Mouse (Mus musculus) heart, embryonic 14.5 days (tissue): ENCODE results near the gene Lemd1. TPM values are rescaled to one million over a fixed set of nuclear protein-coding genes. Genes with fewer than 3 reads are reported as not detected.

Experiments used
- ATAC-seq: fragments of 200-750 bp; cut with Nextera tagmentation; 2 replicates; pipeline ENCODE4 v1.8.0; 2017; ENCODE audit warnings: low read depth, moderate TSS enrichment; ENCODE audit not compliant: insufficient number of reproducible peaks, insufficient read depth, low FRiP score
- H3K27ac ChIP-seq, 2 experiments: fragments of 200-500 bp in 1 of 2; fragments of 300-500 bp in 1 of 2; sonication (generic) in 1 of 2; replicated peaks in 1 of 2; 2 replicates each; pipeline ENCODE4 v1.5.1; 2012 to 2014; ENCODE audit warnings: low read depth in 2 of 2, low read length in 2 of 2, control low read depth in 1 of 2, mild to moderate bottlenecking in 1 of 2, mixed read lengths in 1 of 2; ENCODE audit not compliant: control insufficient read depth in 1 of 2, insufficient read depth in 1 of 2
- H3K27me3 ChIP-seq: fragments of 300-500 bp; sonication (generic); 2 replicates; pipeline ENCODE4 v1.6.1; 2014; ENCODE audit warnings: mild to moderate bottlenecking, low read length, control low read depth; ENCODE audit not compliant: control insufficient read depth, insufficient read depth
- H3K36me3 ChIP-seq: fragments of 300-500 bp; sonication (generic); 2 replicates; pipeline ENCODE4 v1.6.1; 2014; ENCODE audit warnings: mild to moderate bottlenecking, control low read depth, low read length, mixed read lengths; ENCODE audit not compliant: control insufficient read depth, insufficient read depth
- H3K4me1 ChIP-seq, 2 experiments: fragments of 200-500 bp in 1 of 2; fragments of 300-500 bp in 1 of 2; sonication (generic) in 1 of 2; 2 replicates each; pipeline ENCODE4 v1.6.1; 2012 to 2014; ENCODE audit warnings: low read length in 2 of 2, control low read depth in 1 of 2, mixed read lengths in 1 of 2; ENCODE audit not compliant: control insufficient read depth in 2 of 2, insufficient read depth in 2 of 2
- H3K4me2 ChIP-seq: fragments of 300-500 bp; sonication (generic); 2 replicates; pipeline ENCODE4 v1.6.1; 2014; ENCODE audit warnings: mild to moderate bottlenecking, low read length
- H3K4me3 ChIP-seq, 2 experiments: fragments of 200-500 bp in 1 of 2; fragments of 300-500 bp in 1 of 2; sonication (generic) in 1 of 2; 2 replicates each; pipeline ENCODE4 v1.5.1; 2012 to 2014; ENCODE audit warnings: low read length in 2 of 2, mild to moderate bottlenecking in 2 of 2, control low read depth in 1 of 2, low read depth in 1 of 2, moderate library complexity in 1 of 2; ENCODE audit not compliant: control insufficient read depth in 1 of 2, insufficient read depth in 1 of 2
- H3K9ac ChIP-seq: fragments of 300-500 bp; sonication (generic); 2 replicates; pipeline ENCODE4 v1.6.1; 2014; ENCODE audit warnings: mild to moderate bottlenecking, low read length
- H3K9me3 ChIP-seq: fragments of 300-500 bp; sonication (generic); 2 replicates; pipeline ENCODE4 v1.6.1; 2016; ENCODE audit warnings: low read length, control low read depth; ENCODE audit not compliant: control insufficient read depth
- WGBS: fragments of 180-500 bp; shearing (Covaris S2); extraction: QIAGEN DNeasy Blood & Tissue Kit; methylation state at CpG from one replicate; pipeline ENCODE4 v1.1.7; 2014; 5-methylcytosine and 5-hydroxymethylcytosine counted together
- polyA plus RNA-seq: library from polyadenylated mRNA; unstranded; fragments of >200 nt; fragmentation: Nextera tagmentation; extraction: Ambion mirVana; gene quantifications from 2 replicates; pipeline ENCODE4 v1.2.1, GENCODE M21; 2014

Lemd1 gene
- polyA plus RNA-seq, 1 experiment from 2014 or later, result not detected

- H3K9ac ChIP-seq, result no peak overlapping the region
- peaks cover 19 to 28% of the 10 kb centered on the region in 2 experiments; a peak in 3 of 4 replicates for H3K4me1 ChIP-seq
- ATAC-seq, result no peak
- no peak overlapping the region for H3K4me3 ChIP-seq
- WGBS, result 70% methylated on average over 11 of the region's 11 CpGs
- H3K4me2 ChIP-seq, result no peak overlapping the region
- H3K9me3 ChIP-seq, result no peaks in the 10 kb centered on the region
- no peaks in the 10 kb centered on the region for H3K36me3 ChIP-seq
- no peaks in the 10 kb centered on the region for H3K27me3 ChIP-seq
- H3K27ac ChIP-seq, result no peak overlapping the region
Observed at GRCm38 (mm10) chr1:132290921-132291675, 99.9 kb downstream of the Lemd1 start.

DNA sequence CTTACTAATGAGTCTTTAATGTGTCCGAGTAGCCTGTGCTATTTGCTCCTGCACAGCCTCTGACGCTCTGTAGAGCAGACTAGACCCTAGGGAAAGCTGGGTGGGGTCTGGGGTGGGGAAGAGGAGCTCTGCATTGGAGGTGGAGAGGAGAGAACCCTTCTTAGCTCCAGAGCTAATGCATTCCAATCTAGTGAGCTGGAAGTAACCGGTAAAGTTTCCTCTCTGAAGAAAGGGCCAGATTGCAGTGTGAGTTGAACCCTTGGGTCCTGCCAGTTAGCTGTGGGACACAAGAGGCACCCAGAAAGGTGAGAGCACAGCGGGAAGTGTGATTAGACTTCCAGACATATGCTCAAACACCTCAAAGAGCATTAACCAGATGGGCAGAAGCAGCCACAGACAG, 100.5 kb downstream of the Lemd1 start:
- Histone ChIP-seq H3K4me1 (peaks cover 19 to 28% of the 10 kb centered on the region in 2 experiments; a peak in 3 of 4 replicates), H3K9me3 (no peaks in the 10 kb centered on the region), H3K9ac (no peak overlapping the region), H3K4me2 (no peak overlapping the region), H3K27me3 (peaks cover 2% of the 10 kb centered on the region; the same call in 1 of the 2 replicates), H3K4me3 (no peak overlapping the region), H3K36me3 (no peaks in the 10 kb centered on the region), H3K27ac (no peak overlapping the region)
- WGBS, result 44% methylated on average over 4 of the region's 4 CpGs
- no peak for ATAC-seq

DNA sequence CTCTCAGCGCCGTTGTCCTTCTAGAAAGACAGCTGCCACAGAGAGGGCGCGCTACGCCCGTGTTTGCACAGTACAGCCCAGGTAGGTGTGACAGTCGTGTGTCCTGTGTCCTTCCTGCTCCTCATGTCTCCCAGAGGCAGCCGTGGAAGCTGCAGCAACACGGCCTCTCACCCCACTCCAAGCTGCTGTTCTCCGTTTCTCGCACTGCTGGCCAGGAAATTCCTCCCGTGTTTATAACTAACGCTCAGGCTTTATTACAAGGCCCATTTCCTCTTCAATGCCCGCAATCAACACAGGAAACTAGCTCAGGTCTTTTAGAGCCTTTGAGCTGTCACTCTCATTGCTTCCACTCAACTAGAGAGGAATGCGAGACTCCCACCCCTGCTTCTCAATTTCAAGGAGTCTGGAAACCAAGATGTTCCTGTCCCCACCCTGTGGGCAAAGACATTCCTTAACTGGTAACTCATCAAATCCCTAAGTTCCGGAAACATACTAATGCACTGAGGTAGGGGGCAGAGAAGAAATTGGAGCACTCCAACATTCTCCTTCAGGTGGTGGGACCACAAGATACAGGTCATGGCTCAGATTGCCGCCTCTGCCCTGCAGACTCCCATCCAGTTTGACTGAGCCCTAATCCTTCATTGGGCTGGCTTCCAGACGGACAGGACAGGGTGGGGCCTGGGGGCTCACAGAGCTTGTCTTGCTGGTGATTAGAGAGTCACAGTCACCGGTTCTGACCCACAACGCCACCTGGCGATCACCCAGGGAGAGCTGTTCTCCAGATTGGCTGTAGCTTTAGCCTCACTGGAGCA, 101.3 kb downstream of the Lemd1 start:
- no peak for ATAC-seq
- peaks cover 16 to 24% of the 10 kb centered on the region in 2 experiments; a peak in 3 of 4 replicates for H3K4me1 ChIP-seq

GRCm38 (mm10) chr1:132295506-132295905, 104.3 kb downstream of the Lemd1 start:
- Histone ChIP-seq H3K36me3 (no peaks in the 10 kb centered on the region), H3K27ac (no peak overlapping the region), H3K4me2 (no peak overlapping the region), H3K27me3 (peaks cover 29% of the 10 kb centered on the region), H3K9ac (no peak overlapping the region), H3K4me1 (peaks cover 17 to 19% of the 10 kb centered on the region in 2 experiments; a peak in 3 of 4 replicates), H3K4me3 (no peak overlapping the region), H3K9me3 (no peaks in the 10 kb centered on the region)
- 78% methylated on average over 7 of the region's 7 CpGs for WGBS
- ATAC-seq, result no peak

More for the DNA sequence above, 101.3 kb downstream of the Lemd1 start:
- Histone ChIP-seq H3K36me3 (no peaks in the 10 kb centered on the region), H3K4me2 (no peak overlapping the region), H3K27ac (no peak overlapping the region), H3K9me3 (no peaks in the 10 kb centered on the region), H3K9ac (no peak overlapping the region), H3K27me3 (peaks cover 10% of the 10 kb centered on the region), H3K4me3 (no peak overlapping the region)
- WGBS, result 49% methylated on average over 21 of the region's 21 CpGs

- H3K27ac ChIP-seq, result no peak overlapping the region
- H3K4me2 ChIP-seq, result no peak overlapping the region
- no peak overlapping the region for H3K9ac ChIP-seq
- H3K9me3 ChIP-seq, result no peaks in the 10 kb centered on the region
- no peaks in the 10 kb centered on the region for H3K36me3 ChIP-seq
- H3K4me3 ChIP-seq, result no peak overlapping the region
- H3K4me1 ChIP-seq, result peaks cover 17 to 21% of the 10 kb centered on the region in 2 experiments; a peak in 3 of 4 replicates
- ATAC-seq, result no peak
- peaks cover 29% of the 10 kb centered on the region for H3K27me3 ChIP-seq
- WGBS, result 61% methylated on average over 3 of the region's 3 CpGs
Observed at GRCm38 (mm10) chr1:132296051-132296450, 104.8 kb downstream of the Lemd1 start.

- peak within 1 kb of the TSS; percentile 99 for H3K4me2 ChIP-seq
- peak within 1 kb of the TSS; percentile 68 for H3K9ac ChIP-seq
- H3K36me3 ChIP-seq, result no peaks in the 10 kb centered on the region
- no peak within 1 kb of the TSS for H3K27ac ChIP-seq
- H3K9me3 ChIP-seq, result no peaks in the 10 kb centered on the region
- ATAC-seq, result no peak
- peaks cover 35% of the 10 kb centered on the region for H3K27me3 ChIP-seq
- peaks cover 4 to 19% of the 10 kb centered on the region in 2 experiments; a peak in 3 of 4 replicates for H3K4me1 ChIP-seq
- H3K4me3 ChIP-seq, result peak within 1 kb of the TSS; percentile 49 to 56
- 2% methylated on average over 28 of the region's 28 CpGs for WGBS
Observed at GRCm38 (mm10) chr1:132298425-132298800, 107.2 kb downstream of the Lemd1 start, which contains the start of gene Klhdc8a. Gene Klhdc8a, plus strand, starts transcription at chr1:132298626.

GRCm38 (mm10) chr1:132298801-132299464, 107.7 kb downstream of the Lemd1 start:
- peaks cover 4 to 19% of the 10 kb centered on the region in 2 experiments; a peak in 3 of 4 replicates for H3K4me1 ChIP-seq
- WGBS, result 2% methylated on average over 63 of the region's 71 CpGs
- H3K9me3 ChIP-seq, result no peaks in the 10 kb centered on the region
- peak overlapping the region; percentile 68 for H3K9ac ChIP-seq
- H3K36me3 ChIP-seq, result no peaks in the 10 kb centered on the region
- peak overlapping the region; percentile 49 to 56 for H3K4me3 ChIP-seq
- H3K27ac ChIP-seq, result no peak overlapping the region
- H3K27me3 ChIP-seq, result peaks cover 37% of the 10 kb centered on the region
- peak overlapping the region; percentile 99 for H3K4me2 ChIP-seq
- 0 out of 2 replicates have a peak, but pooled peaks have one; percentile 24 for ATAC-seq
